Mouse (Mus musculus) forebrain, embryonic 11.5 days (tissue): ENCODE measurements around the gene Parg. TPM values are rescaled to one million over a fixed set of nuclear protein-coding genes. Genes with fewer than 3 reads are reported as not detected.

Experiments
- ATAC-seq: fragments of 200-750 bp; cut with Nextera tagmentation; replicated peaks from 2 replicates; pipeline ENCODE4 v1.8.0; 2017; ENCODE audit warnings: moderate TSS enrichment; ENCODE audit not compliant: low FRiP score
- DNase-seq: peaks from one replicate; pipeline ENCODE4 v3.0.0-alpha.2; 2017; ENCODE audit warnings: low spot score
- H3K27ac ChIP-seq: fragments of 300-500 bp; sonication (generic); 2 replicates; pipeline ENCODE4 v1.5.1; 2014; ENCODE audit warnings: low read depth, low read length
- H3K27me3 ChIP-seq: fragments of 300-500 bp; sonication (generic); 2 replicates; pipeline ENCODE4 v1.6.1; 2014; ENCODE audit warnings: mild to moderate bottlenecking, low read length, mixed read lengths; ENCODE audit not compliant: control insufficient read depth, insufficient read depth
- H3K36me3 ChIP-seq: fragments of 300-500 bp; sonication (generic); 2 replicates; pipeline ENCODE4 v1.6.1; 2014; ENCODE audit warnings: mild to moderate bottlenecking, low read length, moderate library complexity, mixed read lengths; ENCODE audit not compliant: control insufficient read depth, insufficient read depth
- H3K4me1 ChIP-seq: fragments of 300-500 bp; sonication (generic); replicated peaks from 2 replicates; pipeline ENCODE4 v1.6.1; 2014; ENCODE audit warnings: low read length, mixed read lengths; ENCODE audit not compliant: control insufficient read depth, insufficient read depth
- H3K4me2 ChIP-seq: fragments of 300-500 bp; sonication (generic); 2 replicates; pipeline ENCODE4 v1.6.1; 2014; ENCODE audit warnings: low read depth, mild to moderate bottlenecking, low read length, moderate library complexity, mixed read lengths; ENCODE audit not compliant: severe bottlenecking
- H3K4me3 ChIP-seq: fragments of 300-500 bp; sonication (generic); 2 replicates; pipeline ENCODE4 v1.5.1; 2014; ENCODE audit warnings: low read depth, low read length
- H3K9ac ChIP-seq: fragments of 300-500 bp; sonication (generic); 2 replicates; pipeline ENCODE4 v1.6.1; 2014; ENCODE audit warnings: low read length
- H3K9me3 ChIP-seq: fragments of 300-500 bp; sonication (generic); 2 replicates; pipeline ENCODE4 v1.6.1; 2016; ENCODE audit warnings: low read length, mixed read lengths; ENCODE audit not compliant: control insufficient read depth
- WGBS: fragments of 180-500 bp; shearing (Covaris S2); extraction: QIAGEN DNeasy Blood & Tissue Kit; methylation state at CpG from one replicate; pipeline ENCODE4 v1.1.7; 2014; 5-methylcytosine and 5-hydroxymethylcytosine counted together
- polyA plus RNA-seq: library from polyadenylated mRNA; unstranded; fragments of >200 nt; fragmentation: Nextera tagmentation; extraction: Ambion mirVana; gene quantifications from 2 replicates; pipeline ENCODE4 v1.2.1, GENCODE M21; 2014

The Parg gene
- polyA plus RNA-seq, 1 experiment from 2014 or later = 63.6 TPM

DNA sequence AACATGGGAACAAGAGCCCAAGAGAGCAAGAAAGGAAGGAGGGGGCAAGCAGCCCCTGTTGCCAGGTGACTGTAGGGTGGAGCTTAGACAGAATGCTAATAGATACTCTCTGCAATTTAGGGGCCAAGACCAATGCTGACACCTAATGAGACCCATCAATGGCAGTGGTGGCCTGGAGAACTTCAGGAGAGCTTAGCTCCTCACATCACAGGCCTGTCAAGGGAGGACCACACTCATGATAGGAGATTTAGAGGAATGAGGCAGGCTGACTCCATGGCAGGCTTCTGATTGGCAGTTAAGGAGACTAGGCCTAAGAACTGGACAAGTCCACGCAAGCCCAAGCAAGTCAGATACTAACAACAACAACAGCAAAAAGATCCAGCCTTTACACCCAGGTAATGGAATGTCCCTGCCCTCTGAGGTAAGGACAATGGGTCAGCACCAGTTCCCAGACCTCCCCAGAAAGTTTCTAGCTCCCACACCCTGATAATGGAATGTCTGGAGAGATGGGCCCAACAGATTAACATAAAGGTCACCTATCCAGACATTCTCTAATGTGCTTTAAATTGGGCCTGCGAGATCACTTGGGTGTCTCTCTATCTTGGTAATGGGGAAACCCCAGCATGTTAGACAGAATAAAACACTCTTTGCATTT is 109.8 kb downstream of the Parg start:
- no peak overlapping the region for H3K9ac ChIP-seq
- H3K36me3 ChIP-seq = no peaks in the 10 kb centered on the region
- DNase-seq = no peak

DNA sequence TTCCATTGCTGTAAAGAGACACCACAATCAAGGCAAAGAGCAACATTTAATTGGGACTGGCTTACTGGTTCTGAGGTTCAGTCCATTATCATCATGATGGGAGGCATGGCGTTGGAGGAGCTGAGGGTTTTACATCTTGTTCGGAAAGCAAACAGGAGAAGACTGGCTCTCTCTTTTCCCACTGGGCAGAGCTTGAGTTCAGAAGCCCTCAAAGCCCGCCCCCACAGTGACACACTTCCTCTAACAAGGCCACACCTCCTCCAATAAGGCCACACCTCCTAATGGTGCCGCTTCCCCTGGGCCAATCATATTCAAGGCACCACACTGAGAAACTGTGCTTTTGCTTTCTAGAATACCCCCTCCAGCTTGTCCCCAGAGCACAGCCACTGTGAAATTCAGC is 116.1 kb downstream of the Parg start:
- H3K9me3 ChIP-seq = no peaks in the 10 kb centered on the region
- H3K27me3 ChIP-seq = no peaks in the 10 kb centered on the region
- H3K27ac ChIP-seq = no peak overlapping the region
- DNase-seq = no peak
- H3K4me1 ChIP-seq = no peaks in the 10 kb centered on the region; the same call in 1 of the 2 replicates
- H3K4me2 ChIP-seq = no peak overlapping the region
- WGBS = 2% methylated on average over 4 of the region's 4 CpGs
- ATAC-seq = no peak
- H3K9ac ChIP-seq = no peak overlapping the region
- no peaks in the 10 kb centered on the region for H3K36me3 ChIP-seq
- no peak overlapping the region for H3K4me3 ChIP-seq

More for the DNA sequence above, 109.8 kb downstream of the Parg start:
- H3K4me2 ChIP-seq = no peak overlapping the region
- no peak for ATAC-seq
- H3K9me3 ChIP-seq = no peaks in the 10 kb centered on the region
- 95% methylated on average over 2 of the region's 2 CpGs for WGBS
- no peak overlapping the region for H3K4me3 ChIP-seq
- H3K27ac ChIP-seq = no peak overlapping the region
- no peaks in the 10 kb centered on the region for H3K27me3 ChIP-seq
- no peaks in the 10 kb centered on the region for H3K4me1 ChIP-seq

DNA sequence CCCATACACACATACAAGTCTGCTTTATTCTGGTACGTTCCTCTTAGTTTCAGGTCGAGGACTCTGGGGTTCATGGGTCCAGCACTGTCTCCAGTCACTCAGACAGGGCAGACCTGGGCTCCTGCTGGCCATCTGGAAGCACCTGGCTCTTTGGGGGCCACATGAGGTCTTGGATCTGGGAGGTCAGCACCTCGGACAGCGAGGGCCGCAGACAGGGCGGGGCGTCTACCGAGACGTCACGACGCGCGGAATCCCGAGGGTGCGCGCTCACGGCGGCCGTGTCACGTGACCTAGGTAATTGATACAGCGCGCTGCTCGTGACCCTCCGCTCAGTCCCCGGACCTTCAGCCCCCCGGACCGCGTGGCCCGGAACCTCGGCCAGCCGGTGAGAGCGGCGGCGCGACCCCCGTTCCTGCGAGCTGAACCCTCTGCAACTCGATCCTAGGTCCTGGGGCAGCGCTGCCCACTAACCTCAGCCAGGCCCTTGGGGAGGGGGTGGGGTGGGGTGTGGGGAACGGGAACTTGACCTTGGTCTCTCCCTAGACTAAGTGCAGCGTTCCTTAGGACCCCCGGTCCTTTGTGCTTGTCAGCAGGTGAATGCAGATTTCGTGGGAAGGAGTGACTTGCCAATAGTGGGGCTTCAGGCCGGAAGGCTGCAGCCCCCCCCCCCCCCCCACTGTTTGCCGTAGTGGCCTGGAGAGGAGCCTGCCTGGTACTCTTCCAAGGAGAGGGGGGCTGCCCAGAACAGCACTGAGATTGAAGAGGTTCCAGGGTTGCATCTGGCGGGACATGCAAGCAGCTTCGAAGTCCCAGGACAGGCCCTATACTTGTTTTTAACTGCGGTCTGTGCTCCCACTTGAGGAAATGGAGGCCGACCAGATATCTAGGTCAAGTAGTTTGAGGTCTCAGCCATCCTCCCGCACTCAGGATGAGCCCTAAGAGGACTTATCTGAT is 120.3 kb downstream of the Parg start, which contains the start of gene Ogdhl:
Gene Ogdhl, plus strand, starts transcription at position 288 of the 954 bp plus-strand sequence.
- ATAC-seq = peak; percentile 85
- H3K9ac ChIP-seq = peak within 1 kb of the TSS; percentile 79
- H3K4me2 ChIP-seq = peak within 1 kb of the TSS; percentile 83
- peak; percentile 91 for DNase-seq
- no peaks in the 10 kb centered on the region; the same call in 1 of the 2 replicates for H3K4me1 ChIP-seq
- H3K27me3 ChIP-seq = no peaks in the 10 kb centered on the region
- peak within 1 kb of the TSS; percentile 64 for H3K4me3 ChIP-seq
- no peaks in the 10 kb centered on the region for H3K9me3 ChIP-seq
- 4% methylated on average over 50 of the region's 50 CpGs for WGBS
- H3K36me3 ChIP-seq = no peaks in the 10 kb centered on the region
- no peak within 1 kb of the TSS for H3K27ac ChIP-seq

DNA sequence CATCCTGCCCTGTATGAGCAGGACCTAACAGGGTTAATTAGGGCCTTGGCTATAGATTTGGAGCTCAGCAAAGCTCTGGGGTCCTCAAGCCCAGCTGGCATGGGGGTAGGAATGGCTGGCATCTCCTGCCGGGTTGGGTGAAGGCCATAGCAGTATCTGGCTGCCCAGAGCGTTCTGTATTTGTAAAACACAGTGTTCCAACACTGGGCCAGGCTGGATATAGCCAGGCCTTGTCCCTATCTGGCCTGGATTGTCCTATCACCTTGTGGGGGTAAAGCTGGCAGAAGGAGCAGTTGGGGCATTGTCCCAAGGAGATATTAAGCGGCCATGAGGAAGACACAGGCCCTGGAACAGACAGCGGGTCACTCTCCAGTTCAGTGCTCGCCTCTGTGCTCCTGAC is 121.5 kb downstream of the Parg start:
- H3K9ac ChIP-seq = no peak overlapping the region
- no peaks in the 10 kb centered on the region; the same call in 1 of the 2 replicates for H3K4me1 ChIP-seq
- H3K27me3 ChIP-seq = no peaks in the 10 kb centered on the region
- DNase-seq (no peak), ATAC-seq (no peak)
- no peak overlapping the region for H3K4me3 ChIP-seq
- no peak overlapping the region for H3K4me2 ChIP-seq
- WGBS = 90% methylated on average over 5 of the region's 5 CpGs
- no peaks in the 10 kb centered on the region for H3K9me3 ChIP-seq
- H3K27ac ChIP-seq = no peak overlapping the region
- no peaks in the 10 kb centered on the region for H3K36me3 ChIP-seq

DNA sequence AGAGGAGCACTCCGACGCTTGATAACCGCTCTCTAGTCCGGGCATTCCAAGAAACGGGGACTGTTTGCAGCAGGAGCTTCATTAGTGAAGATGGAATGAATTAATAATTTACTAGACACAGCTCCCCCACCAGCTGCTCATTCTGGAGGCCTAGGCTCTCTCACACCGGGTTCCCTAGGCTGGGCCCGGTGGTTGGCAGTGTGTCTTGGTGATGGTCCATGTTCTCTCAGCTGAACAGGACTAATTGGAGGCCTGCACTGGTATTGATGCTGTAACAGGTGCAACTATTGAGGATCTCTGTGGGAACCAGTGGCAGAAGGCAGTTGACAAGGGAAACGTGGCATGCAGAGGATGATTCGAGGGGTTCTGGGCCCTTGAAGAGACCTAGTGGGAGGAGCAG is 125.6 kb downstream of the Parg start:
- Histone ChIP-seq H3K27me3 (no peaks in the 10 kb centered on the region), H3K4me3 (no peak overlapping the region), H3K4me1 (no peaks in the 10 kb centered on the region; the same call in 1 of the 2 replicates), H3K27ac (no peak overlapping the region), H3K9me3 (no peaks in the 10 kb centered on the region), H3K9ac (no peak overlapping the region), H3K4me2 (no peak overlapping the region), H3K36me3 (no peaks in the 10 kb centered on the region)
- WGBS = 92% methylated on average over 9 of the region's 9 CpGs
- no peak for DNase-seq
- ATAC-seq = no peak

DNA sequence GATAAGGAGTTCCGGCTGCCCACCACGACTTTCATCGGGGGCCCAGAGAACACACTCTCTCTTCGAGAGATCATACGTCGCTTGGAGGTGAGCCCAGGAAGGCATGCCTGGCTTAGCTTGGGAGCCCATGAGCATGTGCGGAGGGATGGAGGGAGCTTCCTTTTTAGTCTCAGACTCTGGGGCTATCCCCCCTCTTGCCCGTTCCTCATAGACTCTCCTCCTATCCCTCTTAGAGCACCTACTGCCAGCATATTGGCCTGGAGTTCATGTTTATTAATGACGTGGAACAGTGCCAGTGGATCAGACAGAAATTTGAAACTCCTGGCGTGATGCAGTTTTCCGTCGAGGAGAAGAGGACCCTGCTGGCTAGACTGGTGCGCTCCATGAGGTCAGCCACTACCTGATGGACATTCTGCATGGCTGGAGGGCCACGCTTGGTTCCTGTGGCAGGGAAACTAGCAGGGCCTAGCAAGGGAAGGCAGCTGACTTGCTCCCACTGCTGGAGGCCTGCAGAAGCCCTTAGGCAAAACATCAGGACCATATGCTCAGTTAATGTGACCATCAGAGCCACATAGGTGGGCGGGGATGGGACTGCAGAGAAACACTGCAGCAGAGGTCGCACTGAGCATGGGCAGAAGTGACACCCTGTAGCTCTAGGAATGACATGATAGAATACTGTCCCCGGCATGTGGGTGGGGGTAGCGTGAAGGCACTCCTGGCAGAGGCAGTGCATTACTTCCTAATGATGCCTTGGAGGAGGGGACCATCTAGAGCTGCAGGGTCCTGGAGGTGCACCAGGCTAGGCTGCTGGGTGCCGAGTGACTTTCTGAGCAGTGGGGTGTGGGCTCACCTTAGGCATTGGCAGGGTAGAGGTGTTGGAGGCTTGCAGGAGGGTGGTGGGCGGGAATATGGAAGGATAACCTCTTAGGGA is 131.0 kb downstream of the Parg start:
- 92% methylated on average over 20 of the region's 20 CpGs for WGBS
- no peak for ATAC-seq

DNA sequence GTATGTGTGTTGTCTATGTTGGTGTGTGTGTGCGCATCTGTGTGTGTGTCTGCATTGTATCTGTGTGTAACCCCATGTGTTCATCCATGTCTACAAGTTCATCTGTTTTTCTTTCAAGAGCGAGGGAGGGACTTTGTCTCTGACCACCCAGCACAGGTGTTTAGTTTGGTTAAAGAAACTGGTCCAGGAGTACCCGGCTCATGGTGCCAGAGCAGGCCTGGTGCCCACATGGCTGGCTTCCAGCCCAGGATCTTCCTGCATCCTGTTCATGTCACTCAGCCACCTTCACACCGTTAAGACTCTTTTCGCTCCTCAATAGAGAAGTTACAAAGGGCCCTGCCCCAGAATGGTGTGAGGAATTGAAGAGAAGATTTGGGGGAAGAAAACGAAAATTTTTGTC is 134.3 kb downstream of the Parg start:
- no peak overlapping the region for H3K27ac ChIP-seq
- DNase-seq = no peak

More for the DNA sequence above, 131.0 kb downstream of the Parg start:
- Histone ChIP-seq H3K36me3 (no peaks in the 10 kb centered on the region), H3K9me3 (no peaks in the 10 kb centered on the region), H3K4me1 (no peaks in the 10 kb centered on the region), H3K27ac (no peak overlapping the region), H3K27me3 (no peaks in the 10 kb centered on the region), H3K4me2 (no peak overlapping the region), H3K9ac (no peak overlapping the region), H3K4me3 (no peak overlapping the region)
- no peak for DNase-seq

DNA sequence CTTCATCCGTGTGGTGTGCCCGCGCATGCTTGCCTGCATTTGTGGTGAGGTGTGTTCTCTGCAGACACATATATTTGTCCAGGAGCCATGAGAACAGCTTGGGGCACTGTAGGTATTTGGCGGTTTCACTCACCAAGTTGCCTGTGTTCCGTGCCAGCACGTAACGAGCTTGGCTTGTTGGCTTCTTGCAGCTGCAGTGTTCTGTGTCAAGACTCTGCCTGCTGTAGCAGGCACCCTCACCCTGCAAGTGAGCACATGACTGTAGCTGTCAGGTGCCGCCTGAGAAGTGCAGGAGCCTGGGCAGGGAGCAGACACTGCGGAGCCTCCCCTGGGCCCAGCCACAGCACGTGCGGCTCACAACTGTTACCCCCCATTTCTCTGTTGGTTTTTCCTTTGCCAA is 134.8 kb downstream of the Parg start:
- ATAC-seq = no peak

More for the DNA sequence above, 134.3 kb downstream of the Parg start:
- no peaks in the 10 kb centered on the region for H3K4me1 ChIP-seq
- H3K4me2 ChIP-seq = no peak overlapping the region
- no peak for ATAC-seq
- no peaks in the 10 kb centered on the region for H3K27me3 ChIP-seq
- H3K36me3 ChIP-seq = no peaks in the 10 kb centered on the region
- H3K9ac ChIP-seq = no peak overlapping the region
- no peaks in the 10 kb centered on the region for H3K9me3 ChIP-seq
- 84% methylated on average over 6 of the region's 6 CpGs for WGBS
- no peak overlapping the region for H3K4me3 ChIP-seq

More for the DNA sequence above, 134.8 kb downstream of the Parg start:
- Histone ChIP-seq H3K9ac (no peak overlapping the region), H3K4me3 (no peak overlapping the region), H3K4me2 (no peak overlapping the region), H3K27me3 (no peaks in the 10 kb centered on the region), H3K36me3 (no peaks in the 10 kb centered on the region; the same call in 1 of the 2 replicates), H3K4me1 (no peaks in the 10 kb centered on the region), H3K27ac (no peak overlapping the region), H3K9me3 (no peaks in the 10 kb centered on the region)
- DNase-seq = no peak
- 82% methylated on average over 11 of the region's 11 CpGs for WGBS
